Mouse (Mus musculus): ENCODE results near the gene Adam1b.

DNA sequence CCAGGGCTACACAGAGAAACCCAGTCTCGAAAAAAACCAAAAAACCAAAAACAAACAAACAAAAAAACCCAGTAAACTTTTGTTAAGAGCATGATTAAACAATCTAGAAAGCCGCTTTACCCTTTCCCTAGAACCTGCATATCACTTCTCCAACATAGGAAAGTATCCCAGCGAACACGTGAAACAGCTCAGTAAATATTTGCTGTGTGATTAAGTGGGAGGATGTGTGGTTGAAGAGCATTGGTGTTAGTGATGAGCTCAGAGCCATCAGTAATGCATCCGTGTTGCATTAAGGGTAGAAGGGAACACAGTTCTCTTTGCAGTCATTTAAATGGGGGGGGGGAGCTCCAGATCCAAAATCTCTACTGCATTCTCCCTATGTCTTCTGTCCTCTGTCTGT, 18.4 kb downstream of the Adam1b start:
- TF ChIP-seq CTCF (IDR thresholded peaks at IDR 0.05; ENCODE audit: control insufficient read depth, insufficient read depth, insufficient read length) (no peak), MAX (IDR thresholded peaks at IDR 0.05) (no peak), CEBPB (IDR thresholded peaks at IDR 0.05; ENCODE audit: low read depth) (no peak), USF1 (IDR thresholded peaks at IDR 0.05; ENCODE audit: low read depth) (no peak)
